Mouse (Mus musculus): ENCODE data around the gene Atp2b4.
A peak's percentile ranks its signal among the peaks of the same experiment; 100 is the strongest.

- TF ChIP-seq POLR2A (IDR thresholded peaks at IDR 0.05; ENCODE audit: control insufficient read depth in 1 of 2, insufficient read depth in 1 of 2, low read depth in 1 of 2, low read length in 2 of 2, poor library complexity in 1 of 2): 0 out of 4 replicates have a peak, but pooled peaks of 1 of the 2 experiments have one; percentile 28
- TF ChIP-seq NELFE (IDR thresholded peaks at IDR 0.05; ENCODE audit: low read depth, low read length): no peak
Observed at GRCm38 (mm10) chr1:133800512-133800911, 329 bp downstream of the Atp2b4 start.

Measured in MEL (cell line).